Mouse (Mus musculus) embryonic facial prominence, embryonic 11.5 days (tissue): ENCODE data around the gene Kcnj2. TPM values are rescaled to one million over a fixed set of nuclear protein-coding genes. Genes with fewer than 3 reads are reported as not detected.

Experiments used
- ATAC-seq: fragments of 200-750 bp; cut with Nextera tagmentation; replicated peaks from 2 replicates; pipeline ENCODE4 v1.8.0; 2017; ENCODE audit warnings: low read depth; ENCODE audit not compliant: insufficient number of reproducible peaks, low FRiP score, low TSS enrichment
- DNase-seq: peaks from one replicate; pipeline ENCODE4 v3.0.0-alpha.2; 2015; ENCODE audit warnings: low spot score
- H3K27ac ChIP-seq: fragments of 300-500 bp; sonication (generic); replicated peaks from 2 replicates; pipeline ENCODE4 v1.5.1; 2014; ENCODE audit warnings: mild to moderate bottlenecking, low read depth, low read length, control low read depth
- H3K27me3 ChIP-seq: fragments of 300-500 bp; sonication (generic); 2 replicates; pipeline ENCODE4 v1.6.1; 2014; ENCODE audit warnings: mild to moderate bottlenecking, low read length, moderate library complexity, mixed read lengths; ENCODE audit not compliant: control insufficient read depth, insufficient read depth
- H3K36me3 ChIP-seq: fragments of 300-500 bp; sonication (generic); replicated peaks from 2 replicates; pipeline ENCODE4 v1.6.1; 2014; ENCODE audit warnings: low read depth, mild to moderate bottlenecking, low read length, moderate library complexity, mixed read lengths; ENCODE audit not compliant: control insufficient read depth, insufficient read depth
- H3K4me1 ChIP-seq: fragments of 300-500 bp; sonication (generic); 2 replicates; pipeline ENCODE4 v1.6.1; 2014; ENCODE audit warnings: low read length, mixed read lengths; ENCODE audit not compliant: control insufficient read depth, insufficient read depth
- H3K4me2 ChIP-seq: fragments of 300-500 bp; sonication (generic); 2 replicates; pipeline ENCODE4 v1.6.1; 2014; ENCODE audit warnings: low read depth, mild to moderate bottlenecking, control low read depth, low read length, moderate library complexity
- H3K4me3 ChIP-seq: fragments of 300-500 bp; sonication (generic); 2 replicates; pipeline ENCODE4 v1.5.1; 2014; ENCODE audit warnings: low read depth, low read length, control low read depth
- H3K9ac ChIP-seq: fragments of 300-500 bp; sonication (generic); replicated peaks from 2 replicates; pipeline ENCODE4 v1.6.1; 2014; ENCODE audit warnings: mild to moderate bottlenecking, control low read depth, low read length
- H3K9me3 ChIP-seq: fragments of 300-500 bp; sonication (generic); replicated peaks from 2 replicates; pipeline ENCODE4 v1.6.1; 2016; ENCODE audit warnings: mild to moderate bottlenecking, low read length, inconsistent platforms, mixed read lengths; ENCODE audit not compliant: control insufficient read depth
- WGBS: fragments of 180-500 bp; shearing (Covaris S2); extraction: QIAGEN DNeasy Blood & Tissue Kit; methylation state at CpG from one replicate; pipeline ENCODE4 v1.1.7; 2014; 5-methylcytosine and 5-hydroxymethylcytosine counted together
- polyA plus RNA-seq: library from polyadenylated mRNA; unstranded; fragments of >200 nt; fragmentation: Nextera tagmentation; extraction: Ambion mirVana; gene quantifications from 2 replicates; pipeline ENCODE4 v1.2.1, GENCODE M21; 2014

The Kcnj2 gene
- polyA plus RNA-seq, 1 experiment from 2014 or later, result 2.4 TPM

GRCm38 (mm10) chr11:111054854-111055822, 10.8 kb upstream of the Kcnj2 start:
- no peak overlapping the region for H3K9ac ChIP-seq
- H3K27me3 ChIP-seq, result no peaks in the 10 kb centered on the region
- ATAC-seq (no peak), DNase-seq (no peak)
- no peak overlapping the region for H3K4me2 ChIP-seq
- WGBS, result 93% methylated on average over 8 of the region's 8 CpGs
- no peak overlapping the region for H3K27ac ChIP-seq
- H3K9me3 ChIP-seq, result no peaks in the 10 kb centered on the region
- H3K36me3 ChIP-seq, result no peaks in the 10 kb centered on the region
- H3K4me3 ChIP-seq, result no peak overlapping the region
- H3K4me1 ChIP-seq, result no peaks in the 10 kb centered on the region

GRCm38 (mm10) chr11:111056030-111056429, 9.9 kb upstream of the Kcnj2 start:
- H3K36me3 ChIP-seq, result no peaks in the 10 kb centered on the region
- no peak overlapping the region for H3K4me3 ChIP-seq
- H3K4me2 ChIP-seq, result no peak overlapping the region
- no peaks in the 10 kb centered on the region for H3K27me3 ChIP-seq
- DNase-seq (no peak), ATAC-seq (no peak)
- WGBS, result 82% methylated on average over 13 of the region's 13 CpGs
- H3K27ac ChIP-seq, result no peak overlapping the region
- no peaks in the 10 kb centered on the region for H3K9me3 ChIP-seq
- H3K4me1 ChIP-seq, result no peaks in the 10 kb centered on the region
- no peak overlapping the region for H3K9ac ChIP-seq

GRCm38 (mm10) chr11:111057435-111057834, 8.5 kb upstream of the Kcnj2 start:
- Histone ChIP-seq H3K4me2 (no peak overlapping the region), H3K4me1 (no peaks in the 10 kb centered on the region), H3K27me3 (no peaks in the 10 kb centered on the region), H3K36me3 (no peaks in the 10 kb centered on the region), H3K27ac (no peak overlapping the region), H3K4me3 (no peak overlapping the region), H3K9me3 (no peaks in the 10 kb centered on the region), H3K9ac (no peak overlapping the region)
- WGBS, result 92% methylated on average over 4 of the region's 4 CpGs
- DNase-seq, result no peak
- 0 out of 2 replicates have a peak, but pooled peaks have one; percentile 39 for ATAC-seq

- no peaks in the 10 kb centered on the region for H3K36me3 ChIP-seq
- no peak for ATAC-seq
- no peak overlapping the region for H3K27ac ChIP-seq
- no peaks in the 10 kb centered on the region for H3K27me3 ChIP-seq
- no peaks in the 10 kb centered on the region for H3K4me1 ChIP-seq
- no peak overlapping the region for H3K4me3 ChIP-seq
- no peak overlapping the region for H3K4me2 ChIP-seq
- H3K9me3 ChIP-seq, result no peaks in the 10 kb centered on the region
- H3K9ac ChIP-seq, result no peak overlapping the region
- DNase-seq, result no peak
Observed at GRCm38 (mm10) chr11:111059440-111059839, 6.5 kb upstream of the Kcnj2 start.

- Histone ChIP-seq H3K4me1 (no peaks in the 10 kb centered on the region), H3K9ac (no peak overlapping the region), H3K27ac (no peak overlapping the region), H3K4me2 (no peak overlapping the region), H3K9me3 (no peaks in the 10 kb centered on the region), H3K4me3 (no peak overlapping the region), H3K27me3 (no peaks in the 10 kb centered on the region), H3K36me3 (no peaks in the 10 kb centered on the region)
- DNase-seq (no peak), ATAC-seq (no peak)
- 50% methylated on average over 5 of the region's 5 CpGs for WGBS
Observed at GRCm38 (mm10) chr11:111060216-111060615, 5.7 kb upstream of the Kcnj2 start.

- under 1% methylated on average over 24 of the region's 25 CpGs for WGBS
- no peaks in the 10 kb centered on the region for H3K4me1 ChIP-seq
- no peaks in the 10 kb centered on the region for H3K27me3 ChIP-seq
- H3K9ac ChIP-seq, result peak overlapping the region; percentile 64
- ATAC-seq (no peak), DNase-seq (peak; percentile 87)
- H3K4me3 ChIP-seq, result peak overlapping the region; percentile 62
- H3K4me2 ChIP-seq, result peak overlapping the region; percentile 95
- no peaks in the 10 kb centered on the region for H3K9me3 ChIP-seq
- H3K27ac ChIP-seq, result no peak overlapping the region
- no peaks in the 10 kb centered on the region for H3K36me3 ChIP-seq
Observed at GRCm38 (mm10) chr11:111064751-111065527, 1.0 kb upstream of the Kcnj2 start.

- Histone ChIP-seq H3K9me3 (no peaks in the 10 kb centered on the region), H3K36me3 (no peaks in the 10 kb centered on the region), H3K27ac (no peak overlapping the region), H3K4me3 (peak overlapping the region; percentile 62), H3K4me1 (no peaks in the 10 kb centered on the region), H3K9ac (peak overlapping the region; percentile 60), H3K27me3 (no peaks in the 10 kb centered on the region), H3K4me2 (peak overlapping the region; percentile 95)
- DNase-seq, result peak; percentile 41
- peak; percentile 74 for ATAC-seq
- under 1% methylated on average over 9 of the region's 9 CpGs for WGBS
Observed at GRCm38 (mm10) chr11:111066299-111066691, 331 bp downstream of the Kcnj2 start.

- no peak overlapping the region for H3K27ac ChIP-seq
- H3K4me2 ChIP-seq, result peak overlapping the region; percentile 23; the same call in 1 of the 2 replicates
- 59% methylated on average over 3 of the region's 3 CpGs for WGBS
- H3K9me3 ChIP-seq, result no peaks in the 10 kb centered on the region
- ATAC-seq (no peak), DNase-seq (no peak)
- no peak overlapping the region for H3K9ac ChIP-seq
- no peaks in the 10 kb centered on the region for H3K36me3 ChIP-seq
- no peaks in the 10 kb centered on the region for H3K27me3 ChIP-seq
- H3K4me1 ChIP-seq, result no peaks in the 10 kb centered on the region
- H3K4me3 ChIP-seq, result peak overlapping the region; percentile 62; the same call in 1 of the 2 replicates
Observed at GRCm38 (mm10) chr11:111067787-111068186, 1.8 kb downstream of the Kcnj2 start.
